Mouse (Mus musculus): ENCODE results near the gene Etfrf1.

GRCm38 (mm10) chr6:145262314-145262713 is 51.4 kb downstream of the Etfrf1 start:
- TF ChIP-seq CTCF (conservative IDR thresholded peaks at IDR 0.05; ENCODE audit: low read length) (no peak), NANOG (IDR thresholded peaks at IDR 0.05; ENCODE audit: borderline replicate concordance, low read length) (no peak), POU5F1 (IDR thresholded peaks at IDR 0.05; ENCODE audit: borderline replicate concordance, low read length) (no peak)

All from E14TG2a.4 (cell line).